Mouse (Mus musculus) myocyte (in vitro differentiated cells): Measurements from ENCODE around the gene Ttll12.

Experiments
- E2F4 ChIP-seq: IDR thresholded peaks from one replicate; pipeline ENCODE4 v1.6.1; 2011; ENCODE audit warnings: mild to moderate bottlenecking, control low read depth, moderate library complexity; ENCODE audit not compliant: insufficient read depth
- MAX ChIP-seq: IDR thresholded peaks from one replicate; pipeline ENCODE4 v1.6.1; 2011; ENCODE audit warnings: low read depth, mild to moderate bottlenecking, control low read depth
- POLR2A ChIP-seq: IDR thresholded peaks from one replicate; pipeline ENCODE4 v1.6.1; 2011; ENCODE audit warnings: low read depth, mild to moderate bottlenecking, control low read depth, moderate library complexity; ENCODE audit not compliant: insufficient read length

DNA sequence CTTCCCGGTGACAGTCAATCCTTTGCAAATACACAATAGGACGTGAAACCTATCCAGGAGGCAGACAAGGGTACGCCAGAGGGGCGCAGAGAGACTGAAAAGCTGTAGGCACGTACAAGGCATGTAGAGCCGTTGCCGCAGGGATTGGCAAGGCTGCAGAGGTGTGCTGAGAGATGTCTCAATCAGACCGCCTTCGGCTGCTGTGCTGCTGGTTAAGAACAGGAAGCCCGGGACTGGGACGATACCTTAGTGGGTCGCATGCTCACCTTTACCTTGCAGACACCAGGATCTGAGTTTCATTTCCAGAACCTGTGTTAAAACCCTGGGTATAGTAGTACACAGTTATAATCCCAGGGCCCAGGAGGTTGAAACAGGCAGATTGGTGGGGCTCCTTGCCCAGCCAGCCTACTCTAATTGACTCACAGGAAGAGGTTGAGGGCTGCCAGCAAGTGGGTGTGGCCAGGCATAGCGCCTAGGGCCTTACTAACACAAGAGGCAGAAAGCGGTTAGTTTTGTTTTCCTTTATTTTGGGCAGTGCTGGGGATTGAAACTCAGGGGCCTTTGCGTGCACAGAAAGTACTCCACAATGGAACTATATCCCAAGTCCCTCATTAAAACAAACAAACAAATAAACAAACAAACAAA, 32.2 kb downstream of the Ttll12 start:
- TF ChIP-seq E2F4: no peak
- peak; percentile 23 for TF ChIP-seq POLR2A
- TF ChIP-seq MAX: no peak
